Mouse (Mus musculus) ES-Bruce4 (cell line): ENCODE data around the gene Kat5. TPM values are rescaled to one million over a fixed set of nuclear protein-coding genes. Genes with fewer than 3 reads are reported as not detected.

Experiments
- H3K27ac ChIP-seq: 2 replicates; pipeline ENCODE4 v1.5.1; 2012; ENCODE audit warnings: low read length, inconsistent platforms; ENCODE audit not compliant: insufficient read depth
- H3K27me3 ChIP-seq: 2 replicates; pipeline ENCODE4 v1.6.1; 2012; ENCODE audit warnings: mild to moderate bottlenecking, low read length, inconsistent platforms; ENCODE audit not compliant: control insufficient read depth, poor library complexity, insufficient read depth, severe bottlenecking
- H3K36me3 ChIP-seq: 2 replicates; pipeline ENCODE4 v1.6.1; 2012; ENCODE audit warnings: inconsistent platforms, mild to moderate bottlenecking, low read length, moderate library complexity; ENCODE audit not compliant: control insufficient read depth, poor library complexity, insufficient read depth, severe bottlenecking
- H3K4me1 ChIP-seq: one replicate; pipeline ENCODE4 v1.8.1; 2011; ENCODE audit warnings: low read length; ENCODE audit not compliant: control insufficient read depth, insufficient read depth
- H3K4me3 ChIP-seq: 2 replicates; pipeline ENCODE4 v1.5.1; 2011; ENCODE audit warnings: low read depth, mild to moderate bottlenecking, low read length
- H3K9ac ChIP-seq: 2 replicates; pipeline ENCODE4 v1.6.1; 2012; ENCODE audit warnings: low read depth, mild to moderate bottlenecking, inconsistent platforms; ENCODE audit not compliant: poor library complexity, severe bottlenecking
- H3K9me3 ChIP-seq: replicated peaks from 2 replicates; pipeline ENCODE4 v1.6.1; 2012; ENCODE audit warnings: mild to moderate bottlenecking, low read length, inconsistent platforms; ENCODE audit not compliant: control insufficient read depth, poor library complexity, insufficient read depth, severe bottlenecking
- CTCF ChIP-seq: IDR thresholded peaks from one replicate; pipeline ENCODE4 v1.8.1; 2011; ENCODE audit warnings: low read depth, low read length
- EP300 ChIP-seq: IDR thresholded peaks from 2 replicates; pipeline ENCODE4 v1.6.1; 2011; ENCODE audit warnings: low read depth, low read length; ENCODE audit not compliant: insufficient read depth
- POLR2A ChIP-seq: IDR thresholded peaks from one replicate; pipeline ENCODE4 v1.8.1; 2011; ENCODE audit warnings: low read length; ENCODE audit not compliant: insufficient read depth
- polyA plus RNA-seq: library from polyadenylated mRNA; stranded (reverse); fragments of >200 nt; gene quantifications from 2 replicates; pipeline ENCODE4 v1.2.4, GENCODE M21; 2011; ENCODE audit warnings: low read depth; ENCODE audit not compliant: missing spikeins, insufficient read depth, insufficient read length

Gene Kat5
- polyA plus RNA-seq, 1 experiment: 50.9 TPM

DNA sequence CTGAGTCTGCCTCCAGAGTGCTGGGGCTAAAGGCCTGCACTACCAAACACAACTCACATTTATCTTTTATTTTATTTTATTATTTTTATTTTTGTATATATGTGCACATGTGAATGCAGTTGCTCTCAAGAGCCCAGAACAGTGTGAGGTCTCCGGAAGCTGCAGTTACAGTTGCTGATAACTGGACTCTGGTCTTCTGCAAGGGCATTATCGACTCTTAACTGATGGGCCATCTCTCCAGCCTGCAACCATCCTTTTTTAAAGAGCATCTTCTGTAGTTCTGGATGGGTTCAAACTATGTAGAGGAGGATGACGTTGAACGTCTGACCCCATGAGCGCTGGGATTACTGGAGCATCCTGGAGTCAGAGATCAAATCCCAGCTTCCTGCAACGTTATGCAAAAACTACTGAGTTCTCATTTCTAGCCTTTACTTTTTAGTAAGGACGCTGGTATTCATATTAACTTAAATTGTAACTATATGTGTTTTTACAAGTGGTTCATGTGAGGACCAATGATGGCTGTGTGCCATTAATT is 26.1 kb upstream of the Kat5 start:
- no peaks in the 10 kb centered on the region for H3K36me3 ChIP-seq
- TF ChIP-seq POLR2A: no peak
- TF ChIP-seq CTCF: no peak
- TF ChIP-seq EP300: no peak
- H3K27ac ChIP-seq: no peak overlapping the region
- H3K4me3 ChIP-seq: no peak overlapping the region
- peaks cover 2% of the 10 kb centered on the region for H3K4me1 ChIP-seq
- H3K9me3 ChIP-seq: no peaks in the 10 kb centered on the region
- peak overlapping the region; percentile 81 for H3K9ac ChIP-seq
- no peaks in the 10 kb centered on the region for H3K27me3 ChIP-seq

DNA sequence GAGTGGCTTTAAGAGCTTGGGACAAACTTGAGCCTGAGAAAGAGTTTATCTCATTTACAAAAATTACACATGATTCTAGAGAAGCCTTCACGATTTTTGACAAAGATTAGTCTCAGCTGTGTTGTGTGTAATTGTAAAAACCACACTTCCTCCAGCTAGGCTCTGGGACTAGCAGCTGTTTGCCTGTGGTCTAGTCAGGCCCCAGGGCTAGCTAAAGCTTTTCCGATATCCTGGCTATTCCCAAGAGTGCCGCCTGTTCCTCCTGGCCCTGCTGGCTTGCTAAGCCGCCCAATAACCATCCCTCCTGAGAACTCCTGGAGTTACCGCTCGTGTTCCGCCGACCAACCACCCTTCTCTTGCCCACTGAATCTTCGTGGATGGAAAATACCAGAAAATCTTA is 22.1 kb upstream of the Kat5 start:
- no peak overlapping the region for H3K9ac ChIP-seq
- no peaks in the 10 kb centered on the region for H3K9me3 ChIP-seq
- H3K27ac ChIP-seq: no peak overlapping the region
- TF ChIP-seq CTCF: no peak
- TF ChIP-seq EP300: no peak
- TF ChIP-seq POLR2A: no peak
- no peaks in the 10 kb centered on the region for H3K36me3 ChIP-seq
- no peaks in the 10 kb centered on the region for H3K4me1 ChIP-seq
- no peak overlapping the region for H3K4me3 ChIP-seq
- H3K27me3 ChIP-seq: no peaks in the 10 kb centered on the region

DNA sequence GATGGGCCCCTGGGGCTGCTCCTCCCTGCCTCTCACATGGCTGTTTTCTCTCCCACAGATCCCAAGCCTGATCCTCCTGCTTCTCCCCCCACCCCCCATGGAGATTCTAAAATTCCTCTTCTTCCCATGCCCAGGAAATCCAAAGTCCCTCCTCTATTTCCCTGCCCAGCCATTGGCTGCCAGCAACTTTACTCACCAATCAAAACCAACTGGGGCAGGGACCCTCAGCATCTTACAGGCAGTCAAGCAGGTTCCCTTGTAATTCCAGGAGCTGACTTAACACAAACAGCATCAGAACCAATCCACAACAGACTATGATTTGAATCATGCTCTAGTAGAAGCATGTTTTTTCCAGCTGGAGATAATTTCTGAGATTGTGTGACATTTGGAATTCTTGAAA is 19.9 kb upstream of the Kat5 start:
- Histone ChIP-seq H3K9me3 (no peaks in the 10 kb centered on the region), H3K9ac (no peak overlapping the region), H3K4me1 (no peaks in the 10 kb centered on the region), H3K4me3 (no peak overlapping the region), H3K27me3 (no peaks in the 10 kb centered on the region), H3K27ac (no peak overlapping the region), H3K36me3 (no peaks in the 10 kb centered on the region)
- TF ChIP-seq EP300: no peak
- TF ChIP-seq CTCF: no peak
- TF ChIP-seq POLR2A: no peak

DNA sequence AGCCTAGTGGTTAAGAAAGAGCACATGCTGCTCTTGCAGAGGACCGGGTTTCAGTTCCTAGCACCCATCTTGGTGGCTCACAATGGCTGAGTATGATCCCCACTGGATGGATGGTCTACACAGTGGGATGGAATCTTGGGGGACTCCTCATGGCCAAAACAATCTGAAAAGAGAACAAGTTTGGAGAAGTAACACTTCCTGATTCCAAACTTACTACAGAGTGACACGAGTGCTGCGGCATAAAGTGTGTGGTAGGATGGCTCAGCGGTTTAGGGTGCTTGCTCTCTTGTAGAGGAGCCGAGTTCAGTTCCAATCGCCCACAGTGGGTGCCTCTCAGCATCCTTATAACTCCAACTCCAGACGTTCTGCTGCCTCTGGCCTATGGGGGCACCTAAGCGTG is 15.3 kb upstream of the Kat5 start:
- Histone ChIP-seq H3K36me3 (no peaks in the 10 kb centered on the region), H3K9me3 (no peaks in the 10 kb centered on the region), H3K4me3 (no peak overlapping the region), H3K4me1 (no peaks in the 10 kb centered on the region), H3K27ac (no peak overlapping the region), H3K9ac (no peak overlapping the region), H3K27me3 (no peaks in the 10 kb centered on the region)
- TF ChIP-seq POLR2A (no peak), CTCF (no peak), EP300 (no peak)

DNA sequence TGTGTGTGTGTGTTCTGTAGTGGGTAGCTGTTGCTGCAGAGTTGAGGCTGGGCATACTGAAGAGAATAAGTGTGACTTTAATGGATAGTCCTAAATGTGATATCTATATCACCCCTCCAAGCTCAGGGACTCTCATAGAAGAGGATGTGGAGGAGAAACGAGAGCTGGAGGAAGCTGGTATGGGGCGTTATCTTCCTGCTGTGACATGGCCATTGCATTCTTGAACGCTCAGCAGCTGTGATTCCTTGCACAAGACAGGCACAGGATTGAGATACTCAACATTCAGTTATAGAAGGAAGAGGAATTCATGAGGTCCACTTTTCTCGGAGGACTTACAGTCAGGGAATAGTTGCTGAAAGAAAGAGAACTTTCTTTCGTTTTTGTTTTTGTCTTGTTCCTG is 11.8 kb upstream of the Kat5 start:
- Histone ChIP-seq H3K36me3 (no peaks in the 10 kb centered on the region), H3K4me3 (no peak overlapping the region), H3K9ac (no peak overlapping the region), H3K4me1 (no peaks in the 10 kb centered on the region), H3K27ac (no peak overlapping the region), H3K9me3 (no peaks in the 10 kb centered on the region), H3K27me3 (no peaks in the 10 kb centered on the region)
- TF ChIP-seq POLR2A: no peak
- no peak for TF ChIP-seq EP300
- TF ChIP-seq CTCF: no peak

DNA sequence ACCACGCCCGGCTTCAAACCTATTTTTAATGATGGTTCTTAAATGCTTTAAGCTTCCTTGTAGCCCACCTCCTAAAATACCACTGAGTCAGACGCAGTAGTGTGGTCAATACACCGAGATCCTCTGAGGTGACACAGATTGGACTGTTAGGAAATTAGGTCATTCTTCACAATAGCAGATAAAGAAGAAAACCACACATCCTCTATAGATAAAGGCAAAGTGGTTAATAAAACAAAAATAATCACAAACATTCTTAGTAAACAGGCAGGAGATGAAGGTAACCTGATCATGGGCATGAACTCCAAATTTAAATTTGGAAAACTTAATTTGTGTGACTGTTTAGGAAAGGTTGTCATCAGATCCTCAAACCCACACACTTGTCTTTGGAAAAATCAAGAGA is 10.0 kb upstream of the Kat5 start:
- Histone ChIP-seq H3K36me3 (no peaks in the 10 kb centered on the region), H3K4me3 (no peak overlapping the region), H3K9ac (no peak overlapping the region), H3K4me1 (no peaks in the 10 kb centered on the region), H3K27ac (no peak overlapping the region), H3K9me3 (no peaks in the 10 kb centered on the region), H3K27me3 (no peaks in the 10 kb centered on the region)
- TF ChIP-seq CTCF: no peak
- TF ChIP-seq EP300: no peak
- TF ChIP-seq POLR2A: no peak
